Mouse (Mus musculus): ENCODE data around the gene Hmcn2.
A peak's percentile ranks its signal among the peaks of the same experiment; 100 is the strongest.

Hmcn2 gene

DNA sequence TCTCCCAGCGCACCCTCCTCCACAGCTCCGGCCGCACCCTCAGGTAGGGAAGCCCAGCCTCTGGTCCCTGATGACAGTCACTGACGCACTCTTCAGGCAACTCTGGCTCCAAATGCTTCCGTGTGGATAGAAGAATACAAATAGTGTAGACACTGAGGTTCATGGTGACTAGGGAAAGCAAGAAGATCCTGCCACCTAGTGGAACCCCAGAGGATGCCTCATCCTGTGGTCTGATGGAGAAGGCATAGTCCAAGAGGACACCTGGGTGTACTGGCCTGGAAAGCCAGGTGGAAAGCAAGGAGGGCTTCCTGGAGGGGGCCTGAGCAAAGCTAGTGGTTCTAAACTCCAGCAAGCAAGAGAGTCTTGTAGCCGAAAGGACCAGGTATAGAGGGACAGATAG is 106.7 kb downstream of the Hmcn2 start:
- peak; percentile 31 for DNase-seq

- no peak for DNase-seq
Observed at GRCm38 (mm10) chr2:31422576-31422975, 108.4 kb downstream of the Hmcn2 start.

DNA sequence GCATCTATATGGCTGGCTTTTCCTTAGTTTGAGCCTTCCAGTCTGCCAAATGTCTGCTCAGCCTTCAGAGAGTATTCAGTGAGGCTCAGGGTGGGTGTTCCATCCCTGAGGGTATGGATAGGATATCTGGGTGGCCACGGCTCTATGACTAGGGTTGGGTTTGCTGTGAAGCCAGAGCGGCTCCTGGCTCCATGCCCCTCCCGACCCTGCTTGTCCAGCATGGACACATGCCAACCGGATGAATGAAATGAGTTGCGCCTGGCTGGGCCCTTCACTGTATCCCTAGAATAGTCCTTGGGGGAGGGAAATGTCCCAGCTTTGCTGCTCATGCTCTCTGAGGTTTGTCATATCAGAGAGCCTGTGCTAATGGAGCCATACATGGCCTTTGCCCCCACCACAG is 117.3 kb downstream of the Hmcn2 start:
- DNase-seq, result no peak

GRCm38 (mm10) chr2:31434746-31435145 is 120.5 kb downstream of the Hmcn2 start:
- DNase-seq, result peak; percentile 88

- peak; percentile 90 for DNase-seq
Observed at GRCm38 (mm10) chr2:31435567-31435966, 121.4 kb downstream of the Hmcn2 start.

- peak; percentile 89 for DNase-seq
Observed at GRCm38 (mm10) chr2:31437480-31438245, 123.4 kb downstream of the Hmcn2 start.

GRCm38 (mm10) chr2:31439576-31439975 is 125.4 kb downstream of the Hmcn2 start:
- peak; percentile 93 for DNase-seq

DNA sequence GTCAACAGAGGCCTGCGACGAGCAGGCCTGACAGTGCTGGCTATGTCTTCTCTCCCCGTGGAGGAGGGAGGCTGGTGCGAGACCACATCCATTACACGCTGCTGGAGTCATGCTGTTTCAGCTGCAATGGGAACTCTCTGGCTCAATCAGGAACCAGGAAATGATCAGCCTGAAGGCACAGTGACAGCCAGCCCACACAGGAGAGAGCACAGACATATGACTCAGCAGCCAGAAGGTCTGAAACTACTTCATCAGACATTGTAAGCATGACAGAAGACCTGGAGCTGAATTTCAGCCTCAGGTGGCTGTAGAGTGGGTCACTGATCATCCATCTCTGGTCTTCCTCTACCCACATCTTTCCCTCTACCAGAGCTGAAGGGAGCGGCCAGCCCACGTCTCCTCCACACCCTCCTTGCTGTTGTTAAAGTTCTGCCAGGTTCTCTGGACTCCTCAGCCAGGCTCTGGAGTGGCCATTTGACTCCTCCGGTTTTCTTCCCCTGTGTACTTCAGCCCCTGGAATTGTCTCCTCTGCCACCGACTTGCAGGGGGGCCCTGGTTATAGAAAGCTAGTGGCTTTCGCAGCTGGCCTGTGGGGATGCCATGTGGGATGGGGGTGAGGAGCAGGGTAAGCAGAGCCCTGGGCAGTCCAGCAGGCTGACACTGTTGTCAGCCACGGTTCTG is 128.4 kb downstream of the Hmcn2 start:
- peak; percentile 46 for DNase-seq

GRCm38 (mm10) chr2:31446036-31446435 is 131.8 kb downstream of the Hmcn2 start:
- no peak for DNase-seq

DNA sequence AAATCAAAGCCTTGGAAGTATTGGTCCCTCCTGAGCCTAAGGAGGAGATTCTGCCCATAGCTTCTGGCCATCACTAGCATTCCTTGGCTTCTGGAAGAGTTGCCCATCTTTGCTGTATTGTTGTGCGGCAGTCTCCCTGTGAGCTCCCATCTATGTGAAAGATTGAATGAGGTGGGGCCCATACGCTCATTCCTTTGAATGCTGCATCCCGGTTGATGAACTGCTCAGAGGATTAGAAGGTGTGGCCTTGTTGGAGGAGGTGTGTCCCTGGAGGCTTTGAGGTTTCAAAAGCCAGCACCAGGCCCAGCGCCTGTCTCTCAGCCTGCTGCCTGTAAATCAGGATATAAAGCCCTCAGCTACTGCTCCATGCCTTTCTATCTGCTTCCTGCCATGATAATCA is 132.2 kb downstream of the Hmcn2 start:
- no peak for DNase-seq

GRCm38 (mm10) chr2:31447536-31447935 is 133.3 kb downstream of the Hmcn2 start:
- no peak for DNase-seq

- DNase-seq, result no peak
Observed at GRCm38 (mm10) chr2:31448756-31449440, 134.7 kb downstream of the Hmcn2 start.

DNA sequence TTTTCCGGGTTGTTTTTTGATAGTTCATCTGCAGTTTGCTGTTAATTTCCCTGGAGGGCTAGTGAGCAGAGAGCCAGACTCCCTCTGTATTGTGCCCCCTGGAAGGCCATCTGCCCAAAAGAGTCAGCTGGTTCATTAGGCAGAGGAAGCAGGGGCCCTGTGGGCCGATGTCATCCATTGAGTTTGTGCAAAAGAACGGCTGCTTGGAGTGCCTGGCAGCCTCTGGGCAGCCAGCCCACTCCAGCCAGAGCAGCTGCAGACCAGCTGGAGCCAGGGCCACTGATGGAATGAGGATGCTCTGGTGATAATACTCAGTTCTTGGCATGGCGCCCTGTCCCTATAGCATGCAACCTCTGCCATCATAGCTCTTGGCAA is 135.2 kb downstream of the Hmcn2 start:
- DNase-seq, result no peak

DNA sequence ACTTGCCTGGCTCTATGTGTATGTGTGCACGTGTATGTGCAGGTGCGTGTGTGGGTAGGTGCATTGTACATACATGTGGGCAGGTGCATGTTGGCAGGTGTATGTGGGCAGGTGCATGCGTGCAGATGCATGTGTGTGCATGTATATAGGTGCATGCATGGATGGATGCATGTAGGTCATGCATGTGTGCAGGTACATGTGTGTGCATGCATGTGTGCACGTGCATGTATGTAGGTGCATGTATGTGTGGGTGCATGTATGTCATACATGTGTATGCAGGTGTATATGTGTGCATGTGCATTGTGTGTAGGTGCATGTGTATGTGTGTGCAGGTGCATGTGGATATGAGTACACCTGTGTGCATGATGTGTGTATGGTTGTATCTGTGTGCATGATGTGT is 135.7 kb downstream of the Hmcn2 start:
- no peak for DNase-seq

DNA sequence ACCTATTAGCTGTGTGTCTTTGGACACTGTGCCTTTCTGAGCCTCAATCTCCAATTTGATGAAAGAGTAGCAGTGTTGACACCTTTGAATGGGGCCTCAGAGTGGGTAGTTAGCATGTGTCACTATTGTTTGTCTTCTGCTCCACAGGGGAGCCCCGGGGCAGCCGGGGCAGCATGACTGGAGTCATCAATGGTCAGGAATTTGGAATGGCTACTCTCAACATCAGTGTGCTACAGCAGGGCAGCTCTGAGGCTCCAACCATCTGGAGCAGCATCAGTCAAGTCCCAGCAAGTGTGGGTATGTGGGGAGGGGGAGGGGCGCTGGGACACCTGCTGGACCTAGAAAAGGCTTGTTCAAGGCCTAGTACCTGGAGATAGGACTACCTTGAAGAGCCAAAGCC is 136.4 kb downstream of the Hmcn2 start:
- DNase-seq, result no peak

DNA sequence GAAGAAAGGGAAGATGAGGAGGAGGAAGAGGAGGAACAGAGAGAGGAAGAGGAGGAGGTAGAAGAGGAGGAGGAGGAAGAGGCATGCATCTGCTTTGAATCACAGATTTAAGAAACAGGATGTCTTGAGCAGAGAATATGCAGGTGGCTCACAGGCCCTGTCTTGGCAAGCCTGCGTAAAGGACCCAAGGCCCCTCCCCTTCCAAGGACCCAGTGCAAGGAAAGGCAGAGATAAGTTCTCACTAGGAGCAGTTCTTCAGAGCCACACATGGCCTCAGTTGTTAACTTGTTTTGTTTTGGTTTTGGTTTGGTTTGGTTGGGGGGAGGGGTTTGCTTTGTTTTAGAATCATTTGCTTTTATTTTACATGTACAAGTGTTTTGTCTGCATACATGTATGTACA is 137.3 kb downstream of the Hmcn2 start:
- DNase-seq, result no peak

- DNase-seq, result no peak
Observed at GRCm38 (mm10) chr2:31453011-31453410, 138.8 kb downstream of the Hmcn2 start.

- peak; percentile 86 for DNase-seq
Observed at GRCm38 (mm10) chr2:31453559-31454177, 139.5 kb downstream of the Hmcn2 start.

- DNase-seq, result no peak
Observed at GRCm38 (mm10) chr2:31454280-31454679, 140.1 kb downstream of the Hmcn2 start.

- no peak for DNase-seq
Observed at GRCm38 (mm10) chr2:31455418-31455817, 141.2 kb downstream of the Hmcn2 start.

GRCm38 (mm10) chr2:31458460-31458859 is 144.2 kb downstream of the Hmcn2 start:
- DNase-seq, result peak; percentile 75

DNA sequence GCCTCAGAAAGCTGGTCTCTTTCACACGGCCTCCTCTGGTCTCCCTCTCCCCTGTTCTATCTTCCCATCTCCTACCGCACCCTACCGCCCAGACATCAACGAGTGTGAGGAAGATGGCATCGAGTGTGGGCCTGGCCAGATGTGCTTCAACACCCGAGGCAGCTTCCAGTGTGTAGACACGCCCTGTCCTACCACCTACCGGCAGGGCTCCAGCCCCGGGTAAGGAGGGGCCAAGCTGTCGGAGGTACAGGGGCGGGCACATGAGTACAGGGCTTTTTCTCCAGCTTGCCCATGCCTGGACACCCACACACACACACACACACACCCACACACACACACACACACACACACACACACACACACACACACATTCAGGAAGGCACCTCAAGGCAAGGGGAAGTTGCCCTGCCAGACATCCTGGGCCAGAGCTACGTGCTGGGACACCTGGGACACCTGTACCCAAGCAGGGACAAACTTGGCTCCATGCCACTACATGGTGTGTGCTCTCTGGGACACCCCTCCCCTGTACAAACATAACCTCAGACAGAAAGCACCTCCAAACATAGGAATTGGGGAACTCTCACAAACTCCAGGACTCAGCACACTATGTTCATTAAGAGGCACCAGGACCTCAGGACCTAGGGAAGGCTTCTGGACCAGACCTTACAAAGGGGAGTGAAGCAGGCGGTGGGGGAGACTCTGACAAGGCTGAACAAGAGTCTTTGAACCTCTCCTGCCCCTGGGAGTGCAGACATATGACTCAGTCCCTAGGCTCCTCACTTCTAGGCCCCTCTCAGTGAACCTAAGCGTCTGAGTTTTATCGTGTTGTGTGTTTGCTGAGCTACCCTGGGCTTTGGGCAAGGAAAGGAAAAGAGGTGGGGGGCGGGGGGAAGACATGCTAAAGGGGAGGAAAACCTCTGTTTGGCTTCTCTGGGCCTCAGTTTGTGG is 145.0 kb downstream of the Hmcn2 start:
- peak; percentile 71 for DNase-seq
